Mouse (Mus musculus) lung, embryonic 16.5 days (tissue): ENCODE measurements around the gene Smagp. TPM values are rescaled to one million over a fixed set of nuclear protein-coding genes. Genes with fewer than 3 reads are reported as not detected.

Experiments
- ATAC-seq: fragments of 200-750 bp; cut with Nextera tagmentation; 2 replicates; pipeline ENCODE4 v1.8.0; 2017; ENCODE audit warnings: low read depth, mild to moderate bottlenecking, moderate library complexity
- H3K27ac ChIP-seq: fragments of 300-500 bp; sonication (generic); 2 replicates; pipeline ENCODE4 v1.5.1; 2014; ENCODE audit warnings: mild to moderate bottlenecking, control low read depth, low read length
- H3K27me3 ChIP-seq: fragments of 300-500 bp; sonication (generic); 2 replicates; pipeline ENCODE4 v1.6.1; 2014; ENCODE audit warnings: low read depth, low read length, mixed read lengths; ENCODE audit not compliant: control insufficient read depth, insufficient read depth
- H3K36me3 ChIP-seq: fragments of 300-500 bp; sonication (generic); 2 replicates; pipeline ENCODE4 v1.6.1; 2014; ENCODE audit warnings: low read length; ENCODE audit not compliant: control insufficient read depth, insufficient read depth
- H3K4me1 ChIP-seq: fragments of 300-500 bp; sonication (generic); replicated peaks from 2 replicates; pipeline ENCODE4 v1.6.1; 2014; ENCODE audit warnings: low read length, mixed read lengths; ENCODE audit not compliant: control insufficient read depth, insufficient read depth
- H3K4me2 ChIP-seq: fragments of 300-500 bp; sonication (generic); 2 replicates; pipeline ENCODE4 v1.6.1; 2014; ENCODE audit warnings: low read depth, low read length, control low read depth
- H3K4me3 ChIP-seq: fragments of 300-500 bp; sonication (generic); 2 replicates; pipeline ENCODE4 v1.5.1; 2014; ENCODE audit warnings: mild to moderate bottlenecking, low read length, control low read depth
- H3K9ac ChIP-seq: fragments of 300-500 bp; sonication (generic); 2 replicates; pipeline ENCODE4 v1.6.1; 2014; ENCODE audit warnings: low read length, control low read depth
- H3K9me3 ChIP-seq: fragments of 300-500 bp; sonication (generic); 2 replicates; pipeline ENCODE4 v1.6.1; 2016; ENCODE audit warnings: low read length; ENCODE audit not compliant: control insufficient read depth
- WGBS: fragments of 180-500 bp; shearing (Covaris S2); extraction: QIAGEN DNeasy Blood & Tissue Kit; methylation state at CpG from one replicate; pipeline ENCODE4 v1.1.7; 2014; 5-methylcytosine and 5-hydroxymethylcytosine counted together
- polyA plus RNA-seq: library from polyadenylated mRNA; unstranded; fragments of >200 nt; fragmentation: Nextera tagmentation; extraction: Ambion mirVana; gene quantifications from 2 replicates; pipeline ENCODE4 v1.2.1, GENCODE M21; 2015

The Smagp gene
- polyA plus RNA-seq, 1 experiment from 2014 or later, result 20.5 TPM

DNA sequence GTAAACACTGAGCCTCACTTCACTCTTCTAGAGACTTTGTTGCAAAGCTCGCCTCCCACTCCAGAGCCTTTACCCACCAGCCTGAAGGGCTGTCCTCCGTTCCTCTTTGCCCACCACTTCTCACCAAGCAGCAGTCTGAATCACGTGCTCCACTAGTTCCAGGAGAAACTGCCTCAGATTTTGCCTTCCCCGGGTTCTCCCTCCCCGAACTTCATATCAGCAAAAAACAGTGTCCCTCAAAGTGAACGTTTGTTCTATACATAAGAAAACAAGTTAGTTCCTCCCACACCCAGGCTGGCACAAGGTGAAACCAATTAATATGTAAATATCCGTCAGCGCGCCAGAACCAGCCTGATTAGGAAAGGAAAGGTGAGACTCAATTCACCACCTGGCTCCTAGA is 1.5 kb downstream of the Smagp start:
- Histone ChIP-seq H3K4me2 (peak overlapping the region; percentile 91), H3K4me3 (no peak overlapping the region; the same call in 1 of the 2 replicates), H3K9ac (no peak overlapping the region), H3K4me1 (peaks cover 18% of the 10 kb centered on the region; the same call in 1 of the 2 replicates), H3K27ac (no peak overlapping the region), H3K9me3 (no peaks in the 10 kb centered on the region), H3K36me3 (no peaks in the 10 kb centered on the region), H3K27me3 (peaks cover 38% of the 10 kb centered on the region)
- no peak for ATAC-seq
- 11% methylated on average over 9 of the region's 9 CpGs for WGBS

DNA sequence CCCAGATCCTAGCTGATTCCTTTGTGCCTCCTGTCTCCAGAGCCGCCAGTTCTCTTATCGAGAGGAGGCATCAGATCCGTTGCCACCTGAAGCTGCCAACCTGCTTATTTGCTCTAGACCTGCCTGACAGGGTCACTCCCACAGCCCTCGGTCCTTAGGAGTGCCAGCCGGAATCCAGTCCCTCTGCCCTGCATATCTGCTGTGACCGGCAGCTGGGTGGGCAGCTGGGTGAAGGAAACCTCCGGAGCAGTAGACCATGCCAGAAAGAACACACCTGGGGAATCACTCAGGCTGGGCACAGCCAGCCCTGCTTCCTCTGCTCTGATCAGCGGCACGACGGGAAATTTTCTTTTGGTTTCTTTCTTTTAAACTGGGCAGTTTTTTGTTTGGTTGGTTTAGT is 3.4 kb downstream of the Smagp start:
- no peak overlapping the region for H3K27ac ChIP-seq
- no peaks in the 10 kb centered on the region for H3K9me3 ChIP-seq
- no peaks in the 10 kb centered on the region for H3K36me3 ChIP-seq
- no peak overlapping the region for H3K4me2 ChIP-seq
- peaks cover 18% of the 10 kb centered on the region; the same call in 1 of the 2 replicates for H3K4me1 ChIP-seq
- WGBS, result 66% methylated on average over 10 of the region's 10 CpGs
- H3K4me3 ChIP-seq, result no peak overlapping the region
- H3K27me3 ChIP-seq, result peaks cover 34% of the 10 kb centered on the region
- ATAC-seq, result no peak
- H3K9ac ChIP-seq, result no peak overlapping the region

DNA sequence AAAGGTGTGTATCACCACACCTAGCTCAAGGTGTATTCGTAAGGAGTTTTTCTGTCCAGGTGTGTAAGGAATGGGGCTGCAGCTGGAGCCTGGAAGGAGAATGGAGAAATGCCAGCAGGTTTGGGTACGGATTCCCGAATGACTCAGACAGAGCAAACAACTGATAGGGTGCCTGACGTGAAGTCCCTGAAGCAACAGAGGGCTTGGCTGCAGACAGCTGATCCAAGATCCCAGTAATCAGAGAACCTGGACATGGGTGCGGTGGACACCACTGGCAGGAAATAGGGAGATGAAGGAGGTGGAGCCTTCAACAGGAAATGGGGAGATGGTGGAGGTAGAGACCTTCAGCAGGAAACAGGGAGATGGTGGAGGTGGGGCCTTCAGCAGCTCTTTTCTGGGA is 4.4 kb downstream of the Smagp start:
- Histone ChIP-seq H3K4me2 (no peak overlapping the region), H3K9me3 (no peaks in the 10 kb centered on the region), H3K36me3 (no peaks in the 10 kb centered on the region), H3K9ac (no peak overlapping the region), H3K4me3 (no peak overlapping the region), H3K27ac (no peak overlapping the region), H3K4me1 (peaks cover 28% of the 10 kb centered on the region), H3K27me3 (peaks cover 25% of the 10 kb centered on the region)
- no peak for ATAC-seq
- 66% methylated on average over 5 of the region's 5 CpGs for WGBS

DNA sequence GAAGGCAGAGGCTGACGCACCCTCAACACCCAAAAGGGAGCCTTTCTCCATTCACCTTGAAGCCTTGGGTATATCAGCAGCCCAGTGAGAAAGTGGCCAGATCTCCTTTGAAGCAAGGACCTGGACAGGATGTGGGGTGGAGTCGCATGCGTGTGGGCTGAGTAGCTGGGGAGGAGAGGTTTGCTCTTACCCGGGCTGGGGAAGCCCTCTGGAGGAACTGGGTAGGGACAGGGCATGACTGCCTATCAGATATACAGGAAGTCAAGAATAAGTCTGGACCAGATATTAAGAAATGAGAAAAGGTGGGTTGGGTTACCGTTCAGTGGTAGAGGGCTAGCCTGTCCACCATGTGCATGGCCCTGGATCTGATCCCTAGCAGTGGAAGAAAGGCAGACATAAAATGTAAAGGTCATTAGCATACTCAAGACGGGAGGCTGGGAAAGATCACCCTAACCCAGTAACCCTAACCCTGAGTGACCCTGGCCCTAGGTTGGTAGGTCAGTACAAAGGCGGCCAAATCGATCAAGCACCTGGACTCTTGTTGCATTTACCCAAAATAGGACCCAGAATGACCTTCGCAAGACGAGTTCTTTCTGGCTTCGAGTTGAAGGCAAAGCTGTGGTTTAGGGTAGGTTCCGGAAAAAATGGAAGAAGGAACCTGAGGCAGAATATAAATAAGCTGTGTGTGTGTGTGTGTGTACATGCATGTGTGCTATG is 5.1 kb downstream of the Smagp start:
- WGBS, result 74% methylated on average over 12 of the region's 12 CpGs
- Histone ChIP-seq H3K4me3 (no peak overlapping the region), H3K4me1 (peaks cover 24% of the 10 kb centered on the region), H3K9me3 (no peaks in the 10 kb centered on the region), H3K4me2 (no peak overlapping the region), H3K27ac (no peak overlapping the region), H3K9ac (no peak overlapping the region), H3K27me3 (peaks cover 19% of the 10 kb centered on the region), H3K36me3 (no peaks in the 10 kb centered on the region)
- no peak for ATAC-seq

DNA sequence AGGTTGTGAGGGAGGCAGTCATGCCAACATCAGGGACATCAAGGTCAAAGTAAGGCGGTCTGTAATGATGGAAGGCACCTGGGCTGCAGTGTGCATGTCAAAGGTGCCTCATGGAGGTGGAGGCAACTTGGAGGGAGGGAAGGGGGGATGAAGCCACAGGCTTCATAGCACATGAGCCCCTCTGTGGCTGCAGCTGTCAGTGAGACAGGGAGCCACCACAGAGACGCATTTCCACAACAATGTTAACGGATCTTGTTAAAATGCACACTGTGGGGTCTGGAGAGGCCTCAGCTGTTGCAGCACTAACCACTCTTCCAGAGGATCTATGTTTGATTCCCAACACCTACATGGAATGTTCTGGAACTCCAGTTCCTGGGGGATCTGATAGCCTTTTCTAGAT is 6.6 kb downstream of the Smagp start:
- no peaks in the 10 kb centered on the region for H3K9me3 ChIP-seq
- no peak overlapping the region for H3K27ac ChIP-seq
- no peaks in the 10 kb centered on the region for H3K36me3 ChIP-seq
- peaks cover 12% of the 10 kb centered on the region for H3K4me1 ChIP-seq
- no peak for ATAC-seq
- peaks cover 4% of the 10 kb centered on the region for H3K27me3 ChIP-seq
- H3K9ac ChIP-seq, result no peak overlapping the region
- H3K4me2 ChIP-seq, result no peak overlapping the region
- 72% methylated on average over 3 of the region's 3 CpGs for WGBS
- no peak overlapping the region for H3K4me3 ChIP-seq

DNA sequence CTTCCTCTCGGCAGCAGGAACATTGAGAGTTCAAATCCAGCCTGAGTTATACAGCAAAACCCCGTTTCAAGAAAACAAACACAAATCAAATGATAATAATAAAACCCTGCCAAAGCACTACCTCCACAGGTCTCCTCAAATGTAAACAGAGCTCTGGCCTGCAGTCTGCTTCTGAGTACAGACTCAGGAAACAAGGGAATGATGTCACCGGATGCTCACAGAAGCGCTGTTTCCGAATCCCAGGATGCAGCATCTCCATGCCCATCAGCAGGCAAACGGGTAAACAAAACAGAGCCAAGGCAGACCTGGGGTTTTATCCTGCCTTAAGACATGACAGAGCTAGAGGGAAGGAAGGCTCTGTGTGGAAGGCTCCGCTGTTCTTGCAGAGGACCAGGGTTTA is 7.9 kb downstream of the Smagp start:
- peak; percentile 41; the same call in 1 of the 2 replicates for ATAC-seq
- Histone ChIP-seq H3K27ac (0 out of 2 replicates have a peak overlapping the region, but pooled peaks have one; percentile 77), H3K9me3 (no peaks in the 10 kb centered on the region), H3K27me3 (no peaks in the 10 kb centered on the region; the same call in 1 of the 2 replicates), H3K4me1 (peaks cover 12% of the 10 kb centered on the region), H3K4me2 (no peak overlapping the region), H3K36me3 (no peaks in the 10 kb centered on the region), H3K9ac (no peak overlapping the region), H3K4me3 (no peak overlapping the region)
- WGBS, result 37% methylated on average over 6 of the region's 7 CpGs

DNA sequence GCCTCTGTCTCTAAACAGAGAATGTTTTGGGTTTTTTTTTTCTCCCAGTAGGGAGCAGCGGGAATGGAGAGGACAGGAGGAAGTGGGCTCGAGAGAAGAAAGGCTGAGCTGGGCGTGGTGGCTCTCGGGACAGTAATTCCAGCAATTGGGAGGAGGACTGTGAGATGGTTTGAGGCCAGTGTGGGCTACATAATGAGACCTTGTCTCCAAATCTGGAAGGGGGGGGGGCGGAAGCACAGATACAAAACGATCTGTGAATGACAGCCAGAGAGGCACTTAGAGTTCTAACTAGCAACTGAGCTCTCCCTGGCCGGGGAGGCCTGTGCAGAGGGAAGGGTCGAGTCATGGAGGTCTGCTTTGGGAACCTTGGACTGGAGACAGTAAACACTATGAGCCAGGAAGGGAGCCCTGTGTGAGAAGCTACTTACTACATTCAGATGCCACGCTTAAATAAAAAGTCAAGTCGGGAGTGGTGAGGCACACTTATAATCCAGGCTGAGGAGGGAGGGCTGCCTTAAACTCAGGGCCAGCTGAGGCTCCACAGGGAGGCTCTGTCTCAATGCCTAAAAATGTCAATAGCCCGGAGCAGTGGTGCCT is 8.9 kb downstream of the Smagp start:
- no peak for ATAC-seq
- no peaks in the 10 kb centered on the region; the same call in 1 of the 2 replicates for H3K27me3 ChIP-seq
- 0 out of 2 replicates have a peak overlapping the region, but pooled peaks have one; percentile 23 for H3K9ac ChIP-seq
- H3K9me3 ChIP-seq, result no peaks in the 10 kb centered on the region
- no peak overlapping the region for H3K4me2 ChIP-seq
- H3K36me3 ChIP-seq, result no peaks in the 10 kb centered on the region
- H3K4me1 ChIP-seq, result peaks cover 12% of the 10 kb centered on the region
- WGBS, result 11% methylated on average over 11 of the region's 11 CpGs
- H3K27ac ChIP-seq, result peak overlapping the region; percentile 77
- no peak overlapping the region for H3K4me3 ChIP-seq

DNA sequence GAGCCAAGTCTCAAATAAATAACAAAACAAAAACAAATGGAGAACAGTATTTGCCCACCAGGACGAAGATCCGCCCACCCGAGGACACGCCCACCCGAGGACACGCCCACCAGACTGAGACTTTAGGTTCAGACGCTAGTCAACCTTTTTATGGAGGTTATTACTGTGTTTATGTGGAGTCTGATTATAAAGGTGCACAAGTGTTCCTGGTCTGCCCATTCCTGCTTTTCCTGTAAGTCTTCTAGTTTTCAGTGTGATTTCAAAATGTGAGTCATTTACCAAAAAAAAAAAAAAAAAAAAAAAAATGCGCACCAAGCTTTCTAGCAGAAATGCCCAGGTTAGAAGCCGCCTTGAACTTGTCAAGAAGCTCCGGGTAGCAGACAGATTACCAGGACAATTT is 9.5 kb downstream of the Smagp start:
- H3K4me3 ChIP-seq, result no peak overlapping the region
- 22% methylated on average over 10 of the region's 10 CpGs for WGBS
- no peaks in the 10 kb centered on the region; the same call in 1 of the 2 replicates for H3K27me3 ChIP-seq
- H3K36me3 ChIP-seq, result no peaks in the 10 kb centered on the region
- H3K4me1 ChIP-seq, result peaks cover 10% of the 10 kb centered on the region
- H3K27ac ChIP-seq, result peak overlapping the region; percentile 77; the same call in 1 of the 2 replicates
- H3K9me3 ChIP-seq, result no peaks in the 10 kb centered on the region
- no peak overlapping the region for H3K4me2 ChIP-seq
- no peak for ATAC-seq
- no peak overlapping the region for H3K9ac ChIP-seq

DNA sequence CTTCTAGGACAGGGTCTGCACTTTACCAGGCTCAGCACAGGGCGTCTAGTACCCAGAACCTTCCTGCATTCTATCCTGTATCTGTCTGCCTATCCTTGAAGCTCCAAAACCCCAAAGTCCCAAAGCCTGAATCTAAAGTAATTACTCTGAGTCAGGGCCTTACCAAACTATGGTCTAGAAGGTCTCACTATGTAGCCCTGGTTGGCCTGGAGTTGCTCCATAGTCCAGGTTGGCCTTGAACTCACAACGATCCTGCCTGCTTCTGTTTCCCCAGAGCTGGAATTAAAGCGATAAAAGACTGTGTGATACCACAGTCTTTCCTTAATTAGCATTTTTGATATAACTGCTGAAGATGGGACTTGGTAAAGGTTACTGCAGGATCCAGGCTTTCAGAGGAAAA is 12.3 kb downstream of the Smagp start:
- no peak for ATAC-seq
- no peak overlapping the region for H3K4me2 ChIP-seq
- H3K9me3 ChIP-seq, result no peaks in the 10 kb centered on the region
- H3K4me3 ChIP-seq, result no peak overlapping the region
- peaks cover 10% of the 10 kb centered on the region for H3K4me1 ChIP-seq
- no peaks in the 10 kb centered on the region for H3K27me3 ChIP-seq
- 85% methylated on average over 3 of the region's 3 CpGs for WGBS
- no peak overlapping the region for H3K9ac ChIP-seq
- no peak overlapping the region for H3K27ac ChIP-seq
- H3K36me3 ChIP-seq, result peaks cover 10% of the 10 kb centered on the region
